Mouse (Mus musculus) adrenal gland (tissue): Measurements from ENCODE around the gene Tap2.

Source experiments
- intact Hi-C: fragments of 180-260 bp; cut with DNase I; formaldehyde crosslinking; loops from one replicate; pipeline ENCODE4 v1.15.1; 2025

The Tap2 gene

DNA sequence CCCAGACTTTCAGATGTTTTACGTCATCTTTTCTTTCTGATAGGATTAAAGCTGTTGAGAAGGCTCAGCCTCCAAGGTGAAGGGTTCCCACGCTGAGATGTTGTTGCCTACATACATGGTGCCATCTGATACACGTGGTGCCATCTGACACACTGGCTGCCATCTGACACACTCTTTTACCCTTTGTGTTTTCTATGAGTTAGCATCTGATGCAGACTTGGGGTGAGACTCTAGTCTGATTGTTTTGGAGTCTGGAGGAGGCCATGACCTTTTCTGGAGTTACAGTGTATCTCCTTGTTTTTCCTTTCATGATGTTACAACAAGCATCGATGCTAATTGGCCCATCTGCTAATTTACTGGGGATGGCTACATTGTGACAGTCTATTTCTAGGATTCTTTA is 41.3 kb downstream of the Tap2 start:
- intact Hi-C loops, result no loop called here

GRCm38 (mm10) chr17:34247047-34247446 is 43.7 kb downstream of the Tap2 start:
- intact Hi-C loops, result no loop called here

- intact Hi-C loops, result no loop called here
Measured at GRCm38 (mm10) chr17:34248764-34249163, 45.4 kb downstream of the Tap2 start.

DNA sequence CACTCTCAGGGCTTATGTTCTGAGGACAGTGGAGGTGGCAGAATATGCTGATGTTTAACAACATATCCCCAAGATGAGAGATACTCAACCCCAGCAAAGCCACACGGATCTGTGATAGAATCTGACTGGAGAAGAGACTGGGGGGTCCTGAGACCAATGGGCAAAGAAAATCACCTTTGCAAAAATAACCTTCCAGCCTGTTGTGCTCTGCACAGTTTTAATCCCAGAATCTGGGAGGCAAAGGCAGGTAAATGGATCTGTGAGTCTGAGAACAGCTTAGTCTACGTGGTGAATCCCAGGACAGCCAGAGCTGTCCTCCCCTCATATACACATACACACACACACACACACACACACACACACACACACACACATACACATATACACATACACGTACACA is 46.0 kb downstream of the Tap2 start:
- intact Hi-C loops, result no loop called here

DNA sequence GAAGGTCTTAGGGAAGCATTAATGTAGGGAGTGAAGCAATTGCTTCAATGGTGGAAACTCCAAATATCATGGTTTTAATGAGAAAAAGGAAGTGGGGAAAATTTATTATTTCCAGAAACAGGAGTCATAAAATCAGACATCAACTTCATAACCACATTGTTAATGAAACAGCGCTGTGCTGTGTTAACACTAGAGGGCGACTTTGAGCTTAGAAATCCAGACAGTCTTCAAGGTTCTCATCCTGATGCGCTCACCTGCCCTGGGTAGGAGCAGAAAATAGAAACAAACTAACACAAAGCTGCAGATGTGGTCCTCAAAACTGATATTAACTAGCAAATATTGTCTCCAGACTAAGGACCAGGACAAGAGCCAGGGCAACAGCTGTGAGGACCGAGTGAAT is 46.6 kb downstream of the Tap2 start:
- intact Hi-C loops, result loop anchor here (1.0 kb wide), 2 partner anchors 62 to 98 kb away; no protein-coding TSS in a partner anchor

- intact Hi-C loops, result no loop called here
Measured at GRCm38 (mm10) chr17:34251666-34252065, 48.3 kb downstream of the Tap2 start.

GRCm38 (mm10) chr17:34256501-34256900 is 53.2 kb downstream of the Tap2 start:
- intact Hi-C loops, result no loop called here

GRCm38 (mm10) chr17:34257594-34258375 is 54.5 kb downstream of the Tap2 start, which contains the start of gene H2-Ab1:
Gene H2-Ab1 (plus strand): TSS chr17:34257689.
- intact Hi-C loops, result no loop called here

GRCm38 (mm10) chr17:34260551-34260950 is 57.2 kb downstream of the Tap2 start:
- intact Hi-C loops, result no loop called here

GRCm38 (mm10) chr17:34261502-34261901 is 58.2 kb downstream of the Tap2 start:
- intact Hi-C loops, result no loop called here

DNA sequence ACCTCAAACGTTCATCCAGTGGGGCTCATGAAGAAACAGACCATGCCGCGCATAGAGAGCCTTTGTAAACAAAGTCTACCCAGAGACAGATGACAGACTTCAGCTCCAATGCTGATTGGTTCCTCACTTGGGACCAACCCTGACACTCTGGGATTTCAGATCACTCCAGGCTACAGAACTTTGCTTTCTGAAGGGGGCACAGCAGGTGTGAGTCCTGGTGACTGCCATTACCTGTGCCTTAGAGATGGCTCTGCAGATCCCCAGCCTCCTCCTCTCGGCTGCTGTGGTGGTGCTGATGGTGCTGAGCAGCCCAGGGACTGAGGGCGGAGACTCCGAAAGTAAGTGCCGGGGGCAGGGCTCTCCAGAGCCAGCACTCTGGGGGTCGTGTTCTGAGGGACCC is 59.7 kb downstream of the Tap2 start:
- intact Hi-C loops, result no loop called here

GRCm38 (mm10) chr17:34263811-34264371 is 60.6 kb downstream of the Tap2 start:
- intact Hi-C loops, result no loop called here

DNA sequence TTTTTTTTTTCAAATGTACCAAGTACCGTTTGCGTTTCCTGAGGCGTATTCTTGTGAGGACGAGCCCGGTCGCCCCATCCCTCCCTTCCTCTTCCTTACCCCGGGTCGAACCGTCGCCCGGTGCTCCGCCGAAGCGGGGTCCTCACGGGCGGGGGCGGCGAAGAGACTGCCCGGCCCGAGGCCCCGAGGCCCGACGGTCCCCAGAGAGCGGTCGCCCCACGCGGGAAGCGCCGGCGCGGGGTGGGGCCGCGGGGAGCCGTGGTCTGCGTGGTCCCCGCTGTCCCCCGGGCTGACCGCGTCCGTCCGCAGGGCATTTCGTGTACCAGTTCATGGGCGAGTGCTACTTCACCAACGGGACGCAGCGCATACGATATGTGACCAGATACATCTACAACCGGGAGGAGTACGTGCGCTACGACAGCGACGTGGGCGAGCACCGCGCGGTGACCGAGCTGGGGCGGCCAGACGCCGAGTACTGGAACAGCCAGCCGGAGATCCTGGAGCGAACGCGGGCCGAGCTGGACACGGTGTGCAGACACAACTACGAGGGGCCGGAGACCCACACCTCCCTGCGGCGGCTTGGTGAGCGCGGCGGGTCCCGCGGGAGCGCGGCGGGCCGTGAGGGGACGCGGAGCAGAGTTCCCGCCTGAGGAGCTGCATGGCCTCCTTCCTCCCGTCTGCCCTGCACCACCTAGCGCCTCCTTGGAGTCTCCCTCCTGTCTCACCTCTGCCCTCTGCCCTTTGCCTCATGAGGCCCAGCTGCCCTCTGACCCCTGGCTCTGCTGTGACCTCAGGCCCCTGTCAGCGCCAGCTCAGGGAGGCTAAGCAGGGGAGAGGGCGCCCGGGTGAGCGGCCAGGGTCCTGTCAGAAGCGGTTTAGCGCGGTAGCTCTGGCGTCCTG is 61.4 kb downstream of the Tap2 start:
- intact Hi-C loops, result no loop called here
